Mouse (Mus musculus): ENCODE measurements around the gene Tnk2.

Tnk2 gene

DNA sequence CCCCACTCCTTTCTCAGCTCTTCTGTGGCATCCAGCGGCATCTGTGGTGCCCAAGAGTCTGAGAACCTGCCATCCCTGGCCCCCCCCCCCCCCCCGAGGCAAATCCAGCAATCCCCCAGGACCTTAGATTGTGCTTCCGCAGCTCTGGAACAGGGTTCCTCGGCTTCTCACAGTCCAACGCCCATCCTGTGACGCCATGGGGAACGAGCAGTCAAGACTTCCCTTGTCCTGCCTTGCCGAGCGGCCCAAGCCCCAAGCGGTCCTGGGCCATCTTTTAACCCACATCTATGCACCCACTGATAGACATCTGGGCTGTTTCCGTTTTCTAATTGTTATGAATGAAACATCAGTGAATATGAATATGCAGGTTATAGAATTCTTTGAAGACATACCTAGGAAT is 68.5 kb downstream of the Tnk2 start:
- DNase-seq (ENCODE audit: low spot score in 2 of 2): no peak

DNA sequence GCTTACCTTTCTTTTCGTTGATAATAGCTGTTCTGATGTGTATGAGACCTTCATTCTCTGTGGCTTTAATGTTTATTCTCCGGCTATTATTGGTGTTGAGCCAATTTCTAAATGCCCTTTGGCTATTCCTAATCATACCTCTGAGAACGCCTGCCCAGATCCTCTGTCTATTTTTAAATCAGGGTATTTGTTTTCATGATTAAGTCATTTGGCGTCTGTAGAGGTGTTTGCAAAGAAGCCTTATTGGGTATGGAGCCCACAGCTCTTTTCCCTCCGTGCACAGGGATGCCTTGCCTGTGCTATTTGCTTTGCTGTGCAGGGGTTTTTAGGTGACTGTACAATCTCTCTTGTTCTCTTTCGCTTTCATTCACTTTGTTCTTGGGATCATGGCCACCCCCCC is 69.9 kb downstream of the Tnk2 start:
- no peak for DNase-seq (ENCODE audit: low spot score in 2 of 2)

DNA sequence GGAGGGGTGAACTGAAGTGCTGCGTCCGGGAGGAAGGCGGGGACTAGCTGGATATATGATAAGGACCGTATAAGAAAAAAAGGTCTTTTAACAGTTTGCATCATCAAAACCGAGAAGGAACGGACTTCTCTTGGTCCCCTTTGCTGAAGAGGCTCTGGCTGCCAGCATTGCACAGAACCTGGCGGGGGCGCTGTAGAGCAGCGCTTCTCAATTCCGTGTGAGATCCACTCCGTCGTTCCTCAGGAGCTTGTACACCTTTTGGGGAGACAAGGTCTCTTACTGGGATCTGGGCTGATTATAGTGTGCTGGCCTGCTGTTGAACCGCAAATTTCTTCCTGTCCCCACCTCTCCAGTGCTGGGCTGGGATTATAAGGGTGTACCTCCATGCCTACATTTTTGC is 71.7 kb downstream of the Tnk2 start:
- no peak for DNase-seq (ENCODE audit: low spot score in 2 of 2)

DNA sequence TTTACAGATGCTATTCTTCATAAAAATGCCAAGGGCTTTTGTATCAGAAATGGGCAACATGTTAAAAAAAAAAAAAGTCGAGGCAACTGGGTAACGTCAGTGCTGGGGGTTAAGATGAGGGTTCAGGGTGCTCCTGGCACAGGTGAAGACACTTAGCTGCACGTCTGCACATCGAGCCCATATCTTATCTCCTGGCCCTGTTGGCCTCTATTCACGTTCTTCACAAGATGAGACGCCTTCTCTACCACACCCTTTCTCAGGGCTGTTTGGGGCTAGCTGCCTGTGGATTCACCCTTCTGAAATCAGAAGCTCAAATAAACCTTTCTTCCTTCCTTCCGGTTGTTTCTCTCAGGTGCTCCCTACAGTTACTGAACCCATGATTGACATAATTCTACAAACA is 79.5 kb downstream of the Tnk2 start:
- no peak for DNase-seq (ENCODE audit: low spot score in 2 of 2)

DNA sequence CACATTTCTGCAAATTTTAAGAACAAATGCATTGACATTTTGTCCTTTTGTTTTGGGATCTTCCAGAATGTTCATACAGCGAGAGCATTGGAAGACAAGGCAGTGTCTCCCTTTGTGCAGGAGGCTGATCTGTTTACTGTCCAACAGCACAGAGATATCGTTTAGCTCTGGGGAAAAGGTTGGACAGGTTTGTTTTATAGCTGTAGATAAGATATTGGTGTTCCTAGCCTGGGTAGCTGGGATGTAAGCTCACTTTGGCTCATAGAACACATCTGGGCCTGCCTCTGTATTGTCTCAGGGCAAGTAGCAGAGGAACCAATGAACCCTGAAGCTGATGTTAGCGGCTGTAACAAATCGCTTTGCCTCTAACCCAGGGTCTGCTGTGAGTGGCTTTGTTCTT is 80.1 kb downstream of the Tnk2 start:
- DNase-seq (ENCODE audit: low spot score in 2 of 2): no peak

DNA sequence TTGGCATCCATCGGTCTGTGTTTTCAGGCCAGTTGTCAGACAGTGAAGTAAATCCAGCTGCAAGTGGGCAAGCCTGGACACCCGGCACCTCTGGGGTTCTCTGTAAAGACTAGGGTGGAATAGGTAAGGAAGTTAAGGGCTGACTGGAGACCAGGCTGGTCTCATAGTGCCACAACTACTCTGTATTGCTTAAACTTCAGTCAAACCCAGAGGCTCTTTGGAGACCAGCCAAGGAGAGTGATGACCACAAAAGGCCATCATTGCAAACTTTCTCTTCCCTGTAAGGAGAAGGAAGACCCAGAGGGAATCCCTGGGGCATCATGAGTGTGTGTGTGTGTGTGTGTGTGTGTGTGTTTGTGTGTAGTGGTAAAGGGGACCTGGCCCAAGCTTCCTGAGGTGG is 80.6 kb downstream of the Tnk2 start:
- DNase-seq (ENCODE audit: low spot score in 2 of 2): no peak

DNA sequence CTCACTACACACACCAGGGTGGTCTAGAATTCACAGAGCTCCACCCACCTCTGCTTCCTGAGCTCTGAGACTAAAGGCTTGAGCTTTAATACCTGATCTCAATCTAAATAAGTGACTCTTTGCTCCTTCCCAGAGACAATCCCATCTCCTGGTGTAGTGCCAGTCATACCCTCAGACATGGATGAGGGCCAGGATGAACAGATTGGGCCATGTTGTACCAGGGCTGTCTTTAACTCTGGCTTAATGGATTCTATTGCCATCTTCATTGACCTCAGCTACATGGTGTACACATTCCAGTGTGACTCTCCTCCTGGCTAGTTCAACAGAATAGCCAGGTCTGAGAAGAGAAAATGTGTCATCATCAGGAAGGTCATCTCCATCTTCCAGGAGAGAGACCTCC is 82.8 kb downstream of the Tnk2 start:
- no peak for DNase-seq (ENCODE audit: low spot score in 2 of 2)

DNA sequence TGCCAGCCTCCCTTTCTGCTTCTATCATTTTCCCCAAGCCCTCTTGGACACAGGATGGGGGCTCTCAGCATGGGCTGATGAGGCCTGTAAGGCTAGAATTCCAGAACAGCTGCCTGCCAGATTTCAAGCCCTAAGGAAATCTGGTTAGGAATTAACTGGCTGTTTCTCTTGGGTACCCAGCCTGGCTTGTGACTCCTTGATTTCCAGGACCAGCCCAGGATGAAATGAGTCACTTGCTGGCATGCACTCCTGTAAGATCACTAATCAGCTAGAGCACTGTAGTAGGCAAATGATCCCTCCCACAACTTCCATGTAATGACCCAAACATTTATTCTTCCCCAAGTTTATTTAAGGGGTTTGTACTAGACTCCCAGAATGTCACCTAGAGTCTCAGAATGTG is 84.6 kb downstream of the Tnk2 start:
- DNase-seq (ENCODE audit: low spot score in 2 of 2): no peak

DNA sequence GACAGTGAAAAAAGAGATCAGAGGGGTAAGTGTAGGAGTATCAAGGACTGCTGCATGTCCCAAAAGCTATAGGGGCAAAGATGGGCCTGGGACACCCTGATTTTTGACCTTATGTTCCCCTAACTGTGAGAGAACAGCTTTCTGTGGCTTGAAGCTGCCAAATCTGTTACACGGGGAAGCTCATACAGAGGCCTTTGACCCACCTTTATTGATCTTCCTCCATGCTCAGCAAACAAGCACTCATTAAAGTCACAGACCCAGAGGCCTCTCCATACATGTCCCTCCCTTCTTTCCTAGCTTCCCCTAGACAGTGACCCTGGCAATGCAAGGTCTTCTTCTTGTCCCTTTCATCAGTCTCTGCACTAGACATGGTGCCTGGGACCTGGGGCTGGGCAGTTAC is 85.1 kb downstream of the Tnk2 start:
- DNase-seq (ENCODE audit: low spot score in 2 of 2): no peak
